Mouse (Mus musculus) layer of hippocampus, postnatal 36 days (tissue): ENCODE data around the gene Mmgt2. TPM values are rescaled to one million over a fixed set of nuclear protein-coding genes. Genes with fewer than 3 reads are reported as not detected.
"Not testable (repeated sequence)": the region's sequence is repeated elsewhere in the genome, so short reads cannot be mapped to it uniquely, and the experiment has no call there.

Experiments
- DNase-seq, 2 experiments: peaks; one replicate each; pipeline ENCODE4 v3.0.0; 2022
- total RNA-seq, 2 experiments: library from RNA; stranded (reverse); gene quantifications; 2 replicates each; pipeline ENCODE4 v1.2.3; 2021

Gene Mmgt2
- total RNA-seq, 2 experiments from 2014 or later: 16.5 to 17.1 TPM

- DNase-seq: no peak
Observed at GRCm38 (mm10) chr11:62645732-62646494, 2.6 kb upstream of the Mmgt2 start.

GRCm38 (mm10) chr11:62646495-62646843, 2.0 kb upstream of the Mmgt2 start:
- DNase-seq: no peak

DNA sequence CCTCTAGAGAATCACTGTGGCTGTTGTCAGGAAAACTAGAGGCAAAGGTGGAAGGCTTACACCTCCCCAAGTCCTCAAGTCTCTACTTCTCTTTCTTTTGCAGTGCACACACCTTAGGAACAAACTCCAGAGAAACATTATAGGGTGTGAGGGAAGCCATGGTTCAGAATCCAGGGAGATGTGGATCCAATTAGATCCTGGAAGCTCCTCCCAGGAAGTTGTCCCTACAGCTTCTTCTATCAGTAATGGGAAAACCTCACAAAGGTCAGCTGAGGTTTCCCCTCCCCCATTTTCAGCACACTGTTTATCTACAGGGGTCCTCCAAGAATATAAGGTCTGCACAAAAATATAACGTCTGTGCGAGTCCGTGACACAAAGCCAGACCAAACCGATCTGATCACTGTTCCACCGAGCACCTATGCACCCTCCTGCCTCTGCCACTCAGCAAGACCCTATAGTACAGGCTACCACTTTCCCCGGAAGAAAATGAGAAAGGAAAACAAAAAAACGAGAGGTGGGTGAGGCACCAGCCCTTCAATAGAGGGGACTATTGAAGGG, 1.4 kb upstream of the Mmgt2 start:
- no peak for DNase-seq

DNA sequence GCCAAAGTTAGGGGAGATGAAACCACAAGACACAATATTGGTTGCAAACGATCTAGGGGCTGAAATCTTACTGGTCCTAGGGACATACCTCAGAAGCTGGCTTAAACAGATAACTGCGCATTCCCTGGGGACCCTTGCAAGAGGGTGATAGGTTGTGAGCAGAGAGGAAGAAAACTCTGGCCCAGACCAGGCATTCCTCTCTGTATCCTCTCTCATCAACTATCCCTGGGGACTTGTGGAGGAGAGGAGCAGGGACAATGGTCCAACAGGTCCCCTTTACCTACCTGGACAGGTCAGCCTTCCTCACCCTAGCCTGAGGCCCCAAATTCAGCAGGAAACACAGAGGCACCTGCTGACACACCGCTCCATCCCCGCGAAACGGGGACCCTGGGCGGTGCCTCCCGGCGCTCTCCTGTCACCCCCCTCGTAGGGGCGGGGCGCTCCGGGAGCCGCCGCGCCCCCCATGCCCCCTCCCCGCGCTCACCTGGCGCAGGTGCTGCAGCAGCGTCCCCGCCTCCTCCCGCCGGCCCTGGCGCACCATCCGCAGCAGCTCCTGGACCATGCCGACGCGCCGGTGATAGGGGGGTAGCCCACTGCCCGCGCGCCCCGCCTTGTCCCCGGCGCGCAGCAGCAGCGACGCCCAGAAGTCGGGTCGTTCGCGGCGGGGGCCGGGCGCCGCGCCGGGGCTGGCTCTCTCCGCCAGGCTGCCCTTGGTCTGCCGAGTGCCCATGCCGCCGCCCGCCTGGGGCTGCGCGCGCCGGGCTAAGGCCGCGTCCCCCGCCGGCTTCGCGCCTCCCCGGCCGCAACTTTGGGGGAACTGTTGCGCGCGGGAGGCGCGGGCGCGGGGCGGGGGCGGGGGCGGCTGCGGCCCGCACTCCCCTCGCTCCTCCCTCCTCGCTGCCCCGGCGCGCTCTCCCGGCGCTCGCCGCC, 538 bp upstream of the Mmgt2 start, which contains the start of gene Lrrc75a:
Lrrc75a (minus strand) TSS at position 863 of the 930 bp plus-strand sequence.
- DNase-seq: peak; percentile 21 to 22

GRCm38 (mm10) chr11:62649803-62650202, 1.3 kb downstream of the Mmgt2 start:
- not testable (repeated sequence) for DNase-seq

- no peak for DNase-seq
Observed at GRCm38 (mm10) chr11:62651563-62651962, 3.1 kb downstream of the Mmgt2 start.

DNA sequence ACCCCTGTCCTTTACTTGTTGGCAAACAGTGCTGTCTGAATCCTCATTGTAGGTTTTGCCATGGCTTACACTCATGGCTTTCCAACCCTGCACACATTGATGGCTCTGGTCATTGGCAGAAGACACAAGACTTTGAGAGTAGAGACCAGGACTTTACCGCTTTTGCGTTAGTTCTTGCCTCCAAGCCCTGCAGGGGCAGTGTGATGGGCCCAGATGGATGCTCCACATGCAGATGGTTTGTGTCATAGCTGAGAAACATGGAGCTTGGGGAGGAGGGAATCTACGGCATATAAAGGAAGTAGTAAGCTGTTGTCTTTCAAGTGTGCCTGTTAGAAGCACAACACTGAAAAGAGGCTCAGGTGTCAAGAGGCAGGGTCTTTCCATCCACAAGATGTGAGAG, 3.6 kb downstream of the Mmgt2 start:
- no peak for DNase-seq

DNA sequence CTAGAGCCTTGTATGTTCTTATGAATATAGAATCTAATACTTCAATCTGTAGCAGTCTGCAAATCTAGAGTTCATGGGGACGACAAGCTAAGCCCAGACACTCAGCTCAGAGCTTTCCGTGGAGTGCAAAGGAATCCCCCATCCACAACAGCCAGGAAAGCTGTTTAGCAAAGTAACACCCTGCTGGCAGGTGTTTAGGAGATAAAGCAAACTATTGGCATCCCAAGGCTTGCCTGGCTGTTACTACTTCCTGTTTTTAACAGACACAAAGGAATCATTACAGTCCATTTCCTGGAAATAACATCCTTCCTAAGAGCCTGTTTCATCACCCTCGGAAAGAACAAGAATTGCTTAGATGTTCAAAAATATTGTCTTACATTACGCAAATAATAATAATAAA, 12.4 kb downstream of the Mmgt2 start:
- no peak for DNase-seq

- no peak for DNase-seq
Observed at GRCm38 (mm10) chr11:62664250-62664649, 15.8 kb downstream of the Mmgt2 start.

- no peak for DNase-seq
Observed at GRCm38 (mm10) chr11:62668986-62669385, 20.5 kb downstream of the Mmgt2 start.

DNA sequence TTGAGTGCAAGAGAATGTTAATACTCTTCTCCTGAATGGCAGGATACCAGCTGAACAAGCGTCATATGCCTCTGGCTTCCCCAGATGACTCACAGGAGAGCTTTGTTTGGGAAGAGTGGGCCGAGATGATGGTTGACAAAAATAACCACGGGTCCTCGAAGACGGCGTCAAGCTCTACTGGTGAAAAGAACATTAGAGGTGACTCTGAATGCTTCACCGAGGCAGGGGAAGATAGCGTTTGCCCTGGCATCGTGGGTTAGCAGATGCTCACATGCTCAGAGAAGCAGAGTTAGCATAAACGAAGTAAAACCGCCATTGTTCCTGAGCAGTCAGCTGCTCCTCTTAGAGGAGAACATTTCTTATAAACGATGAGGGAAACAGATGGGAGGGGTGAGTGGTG, 21.0 kb downstream of the Mmgt2 start:
- DNase-seq: peak; percentile 30 to 42

DNA sequence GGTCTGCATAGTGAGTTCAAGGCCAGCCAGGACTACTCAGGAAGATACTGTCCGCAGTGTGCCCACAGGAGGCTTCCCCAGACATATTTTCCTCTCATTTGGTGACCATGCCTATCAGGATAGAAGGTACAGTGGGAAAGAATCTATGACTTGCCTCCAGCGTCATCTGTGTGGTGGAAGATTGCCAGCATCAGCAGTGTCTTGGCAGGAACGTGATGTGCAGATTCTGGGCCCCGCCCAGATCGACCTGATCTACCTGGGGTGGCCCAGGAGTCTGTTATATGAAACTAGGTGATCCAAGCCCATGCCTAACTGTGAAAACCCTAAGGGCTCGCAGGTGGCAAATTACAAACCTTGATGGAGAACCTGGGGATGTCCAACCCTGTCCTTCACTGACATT, 21.5 kb downstream of the Mmgt2 start:
- DNase-seq: no peak

- peak; percentile 42 to 60 for DNase-seq
Observed at GRCm38 (mm10) chr11:62675480-62676289, 27.2 kb downstream of the Mmgt2 start.

DNA sequence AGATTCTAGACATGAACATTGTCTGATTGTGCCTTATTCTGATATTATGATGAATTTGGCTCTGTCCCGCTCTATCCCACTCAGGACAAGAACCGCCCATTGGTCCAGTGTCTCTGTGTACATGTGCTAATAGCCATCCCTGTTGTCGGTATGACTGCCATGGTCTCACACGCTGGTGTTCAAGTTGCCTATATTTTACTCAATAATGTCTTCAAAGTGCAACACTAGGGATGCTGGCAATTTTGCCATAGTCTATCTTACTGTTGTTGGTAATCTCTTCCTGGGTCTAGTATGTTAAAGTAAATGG, 27.8 kb downstream of the Mmgt2 start:
- DNase-seq: no peak

DNA sequence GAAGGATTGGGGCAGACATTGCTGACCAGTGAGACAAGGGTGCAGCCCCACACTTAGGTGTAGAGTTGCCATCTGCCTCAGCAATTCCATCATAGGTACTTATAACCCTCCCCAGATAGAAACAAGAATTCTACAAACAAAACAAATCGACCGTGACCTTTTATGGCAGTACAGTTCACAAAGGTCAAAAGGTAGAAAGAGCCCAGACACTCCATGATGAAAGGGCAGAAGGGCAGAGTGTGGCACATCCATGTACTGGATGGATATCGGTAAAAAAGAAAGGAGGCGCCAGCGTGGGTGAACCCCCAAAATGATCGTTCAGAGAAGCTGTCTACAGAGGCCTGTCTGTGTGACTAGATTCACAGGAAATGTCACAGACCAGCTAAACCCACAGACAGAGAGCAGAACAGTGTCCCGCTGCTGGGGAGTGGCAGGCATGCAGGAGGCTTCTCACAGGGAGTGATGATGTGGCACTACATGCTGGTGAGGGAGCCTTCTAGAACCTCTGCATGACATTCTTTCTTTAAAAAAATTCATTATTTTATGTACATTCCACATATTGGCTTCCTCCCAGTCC, 30.4 kb downstream of the Mmgt2 start:
- no peak for DNase-seq

- no peak for DNase-seq
Observed at GRCm38 (mm10) chr11:62679954-62680353, 31.5 kb downstream of the Mmgt2 start.

DNA sequence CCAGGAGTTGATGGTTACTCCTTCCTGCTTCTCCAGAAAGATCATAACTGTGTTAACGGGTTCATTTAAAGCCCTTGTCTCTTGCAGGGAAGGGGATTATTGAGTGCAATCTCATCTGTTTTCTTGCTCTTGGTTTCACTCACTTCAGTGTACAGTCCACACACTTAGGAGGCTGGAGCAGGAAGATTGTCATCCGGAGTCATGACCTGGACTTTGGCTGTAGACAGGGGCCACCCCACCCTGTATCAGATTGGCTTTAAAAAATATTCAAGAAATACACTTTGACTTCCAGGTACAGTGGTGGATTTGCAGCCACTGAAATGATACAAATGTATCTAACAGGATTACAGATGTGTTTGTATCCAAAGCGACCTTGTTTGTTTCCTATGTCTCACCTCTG, 43.1 kb downstream of the Mmgt2 start:
- DNase-seq: no peak

GRCm38 (mm10) chr11:62693299-62694184, 45.1 kb downstream of the Mmgt2 start:
- peak in 1 of 2 experiments; percentile 7 for DNase-seq

- DNase-seq: no peak
Observed at GRCm38 (mm10) chr11:62695126-62695525, 46.7 kb downstream of the Mmgt2 start.

DNA sequence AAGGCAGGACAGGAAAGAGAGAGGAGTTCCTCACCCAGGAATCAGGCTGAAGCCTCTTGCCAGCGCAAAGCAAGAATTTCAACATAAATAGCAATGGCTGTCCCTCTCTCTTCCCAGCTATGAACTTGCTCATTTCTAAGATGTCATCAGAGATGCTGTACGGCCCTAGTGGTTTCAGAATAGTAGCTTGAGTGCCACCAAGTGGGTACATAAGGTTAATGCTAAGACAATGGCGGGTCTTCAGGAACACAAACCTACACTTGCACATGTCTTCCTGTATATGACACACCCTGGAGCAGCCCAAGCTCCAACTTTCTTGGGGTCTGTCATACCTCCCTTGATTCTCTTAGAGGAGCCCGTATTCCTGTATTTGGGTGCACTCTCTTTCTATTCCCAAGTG, 51.3 kb downstream of the Mmgt2 start:
- DNase-seq: no peak

- no peak for DNase-seq
Observed at GRCm38 (mm10) chr11:62701218-62701617, 52.8 kb downstream of the Mmgt2 start.
